Mouse (Mus musculus): ENCODE data around the gene Asic2.

Gene Asic2

DNA sequence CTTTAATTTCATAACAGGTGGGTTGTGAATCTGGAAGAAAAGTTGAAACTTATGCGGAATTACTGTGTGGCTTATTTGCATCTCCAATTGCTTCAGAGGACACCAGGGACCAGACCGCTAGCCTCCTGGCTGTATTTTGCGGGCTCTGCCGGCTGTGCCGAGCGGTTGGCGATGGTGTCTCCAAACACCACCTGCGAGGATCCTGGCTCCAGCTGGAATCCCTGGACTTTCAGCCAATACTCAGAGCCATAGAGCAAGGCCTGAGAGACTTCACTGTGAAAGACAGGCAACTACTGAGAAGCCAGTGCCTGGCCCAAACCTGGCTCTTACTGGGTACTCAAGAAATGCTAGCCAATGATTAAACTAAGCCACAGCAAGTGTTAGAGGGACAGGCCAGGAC, 953.5 kb downstream of the Asic2 start:
- in situ Hi-C loops (cut with MboI, MseI), result no loop called here

DNA sequence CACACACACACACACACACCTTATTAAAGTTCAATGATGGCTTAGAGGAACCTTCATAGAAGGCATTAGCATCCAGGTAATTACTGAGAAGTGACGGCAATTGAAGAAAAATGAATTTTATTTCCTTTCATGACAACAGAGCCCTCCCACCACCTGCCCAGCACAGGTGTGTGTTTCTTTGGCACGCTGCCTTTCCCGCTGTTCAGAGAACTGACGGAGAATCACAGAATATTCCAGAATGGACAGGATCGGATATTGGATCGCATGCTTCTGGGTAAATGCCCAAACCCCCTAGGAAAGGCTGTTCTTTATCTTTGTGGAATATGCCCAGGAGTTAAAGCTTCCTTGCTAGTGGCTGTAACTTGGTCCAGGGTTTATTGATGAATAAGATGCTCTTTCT, 954.8 kb downstream of the Asic2 start:
- in situ Hi-C loops (cut with MboI, MseI), result no loop called here

DNA sequence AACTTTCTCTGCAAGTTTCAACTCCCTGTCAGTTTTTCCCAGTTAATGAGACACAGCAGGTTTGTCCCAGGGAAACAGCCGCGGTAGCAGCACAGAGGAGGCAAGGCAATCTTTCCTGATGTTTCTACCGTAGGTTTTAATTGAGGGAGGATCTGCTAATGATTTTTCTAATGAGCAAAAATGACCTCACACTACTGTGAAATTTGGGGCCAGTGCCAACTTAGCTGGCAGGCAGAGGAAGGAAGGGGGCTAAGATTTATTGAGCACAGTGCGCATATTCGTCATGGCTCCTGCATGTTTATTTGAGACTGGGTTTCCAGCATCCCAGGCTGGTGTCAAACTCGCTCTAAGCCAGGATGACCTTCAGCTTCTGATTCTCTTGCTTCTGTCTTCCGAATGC, 957.5 kb downstream of the Asic2 start:
- in situ Hi-C loops (cut with MboI, MseI), result no loop called here

DNA sequence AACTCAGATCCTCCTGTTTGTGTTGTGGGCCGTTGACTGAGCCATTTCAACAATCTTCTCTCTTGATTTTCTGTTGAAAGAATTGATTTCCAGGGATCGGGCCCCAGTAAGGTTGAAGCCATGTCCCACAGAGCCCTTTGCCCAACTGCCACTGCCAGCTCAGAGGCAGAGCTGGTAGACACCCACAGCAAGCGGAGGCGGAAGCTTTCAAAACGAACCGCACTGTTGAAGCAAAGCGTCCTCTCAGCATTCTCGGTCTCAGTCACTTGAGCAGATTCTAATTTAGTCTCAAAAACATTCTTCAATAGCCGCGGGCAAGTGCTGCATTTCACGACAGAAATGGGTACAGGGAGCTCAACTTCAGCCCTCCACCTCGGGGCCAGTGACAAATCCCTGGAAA, 958.9 kb downstream of the Asic2 start:
- in situ Hi-C loops (cut with MboI, MseI), result no loop called here

DNA sequence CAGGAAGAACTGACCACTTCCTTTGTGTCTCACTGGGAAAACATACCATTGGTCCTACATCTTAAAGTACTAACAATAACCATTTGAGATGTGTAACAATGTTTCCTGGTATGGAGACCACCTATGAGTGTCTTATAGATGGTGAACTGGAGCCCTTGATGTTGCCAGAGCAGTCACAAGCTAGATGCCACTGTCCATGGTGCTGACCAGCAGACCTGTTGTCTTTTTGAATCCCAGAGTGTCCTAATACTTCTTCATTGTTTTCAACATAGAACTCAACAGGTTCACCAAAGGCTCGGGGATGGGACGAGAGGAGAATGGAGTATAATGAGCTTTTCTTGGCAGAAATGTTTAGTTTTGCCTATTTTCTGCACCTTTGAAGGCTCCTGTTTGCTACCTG, 962.4 kb downstream of the Asic2 start:
- in situ Hi-C loops (cut with MboI, MseI), result no loop called here

DNA sequence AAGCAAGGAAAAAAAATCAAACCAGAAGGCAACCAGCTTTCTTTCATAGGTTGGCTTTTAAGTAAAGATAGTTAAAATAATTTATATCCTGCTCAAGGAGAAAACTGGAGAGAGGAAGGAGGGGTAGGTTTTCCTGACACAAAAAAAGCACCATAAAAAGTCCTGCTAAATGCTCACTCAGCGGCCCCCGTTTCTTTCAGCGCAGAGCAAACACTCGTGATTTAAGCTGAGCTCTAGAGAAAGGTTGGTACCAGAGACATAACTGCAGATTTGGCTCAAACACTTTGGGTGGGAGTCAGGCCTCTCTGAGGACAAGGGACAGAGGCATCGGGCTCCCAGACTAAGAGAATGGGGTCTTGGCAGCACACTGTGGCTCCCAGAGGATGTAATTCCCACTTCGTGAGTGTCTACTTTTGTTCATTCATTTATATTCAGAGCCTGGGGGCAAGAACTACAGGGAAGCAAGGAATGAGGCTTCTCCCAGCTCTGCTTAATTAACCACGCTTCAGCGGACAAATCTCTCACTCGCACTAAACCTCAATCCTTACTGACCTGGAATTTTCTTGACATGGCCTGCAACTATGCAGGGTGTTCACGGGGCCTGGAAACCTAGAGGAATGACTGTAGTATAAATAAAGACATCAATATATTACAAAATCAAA, 965.4 kb downstream of the Asic2 start:
- in situ Hi-C loops (cut with MboI, MseI), result no loop called here

DNA sequence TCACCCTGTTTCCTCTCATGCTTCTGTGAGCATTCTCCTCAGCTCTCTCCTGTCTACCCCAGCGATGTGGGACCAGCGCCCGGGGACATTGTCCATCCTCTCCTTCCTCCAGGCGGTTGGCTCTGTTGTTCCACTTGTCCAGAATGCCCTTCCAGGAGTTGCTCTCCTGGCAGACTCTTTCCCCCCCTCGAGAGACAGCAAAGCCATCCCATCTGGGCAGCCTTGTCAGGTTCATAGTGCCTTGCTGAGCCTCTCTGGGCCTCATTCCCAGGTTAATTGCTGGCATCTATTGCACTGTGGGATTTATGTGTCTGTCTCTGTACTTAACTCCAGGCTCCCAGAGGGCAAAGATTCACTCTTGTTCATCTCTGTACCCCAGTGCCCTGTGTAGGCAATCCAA, 972.6 kb downstream of the Asic2 start:
- in situ Hi-C loops (cut with MboI, MseI), result no loop called here

DNA sequence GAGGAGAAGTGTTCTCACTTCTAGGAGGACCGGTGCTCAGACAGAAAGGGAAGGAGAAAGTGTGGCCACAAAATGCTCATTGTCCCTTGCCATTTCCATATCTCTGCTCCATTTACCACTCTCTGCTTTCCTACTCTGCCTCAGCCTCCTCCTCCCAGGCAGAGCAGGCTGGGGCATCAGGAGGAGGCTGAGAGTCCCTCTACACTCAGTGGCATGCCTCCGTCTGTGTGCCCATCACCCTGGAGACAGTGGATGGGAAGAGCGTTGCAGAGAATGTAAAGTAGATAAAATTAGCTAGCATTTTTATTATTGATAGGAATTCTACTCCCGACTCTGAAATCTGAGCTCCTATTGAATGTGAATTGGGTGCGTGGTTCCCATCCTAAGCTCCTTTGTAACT, 984.7 kb downstream of the Asic2 start:
- in situ Hi-C loops (cut with MboI, MseI), result no loop called here

DNA sequence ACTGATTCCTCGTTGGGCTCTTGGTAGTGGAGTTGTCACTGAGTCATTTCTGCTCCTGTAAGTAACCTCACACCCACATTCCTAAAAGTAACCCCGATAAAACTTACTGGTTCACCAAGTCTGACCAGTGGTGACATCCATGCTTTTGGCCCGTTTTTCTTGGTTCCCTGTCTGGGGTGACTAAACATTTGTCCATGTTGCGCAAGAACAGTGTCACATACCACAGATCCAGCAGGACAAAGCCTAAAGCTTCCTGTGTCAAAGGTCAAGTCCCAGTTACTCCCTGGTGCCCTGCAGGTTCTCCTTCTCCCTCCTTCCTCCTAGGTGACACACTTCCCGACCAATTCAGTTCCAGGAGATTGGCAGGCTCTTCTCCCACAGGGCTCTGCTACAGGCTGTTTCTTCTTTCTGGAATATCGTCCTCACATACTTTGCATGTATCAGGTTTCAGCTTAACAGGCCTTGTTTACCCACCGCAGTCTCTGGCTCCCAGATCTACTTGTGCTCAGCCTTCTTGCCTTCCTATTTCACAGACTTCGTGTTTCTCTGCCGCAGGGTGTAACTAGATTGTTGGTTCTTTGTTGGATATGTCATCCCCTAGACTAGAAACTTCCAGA, 991.9 kb downstream of the Asic2 start:
- in situ Hi-C loops (cut with MboI, MseI), result no loop called here

DNA sequence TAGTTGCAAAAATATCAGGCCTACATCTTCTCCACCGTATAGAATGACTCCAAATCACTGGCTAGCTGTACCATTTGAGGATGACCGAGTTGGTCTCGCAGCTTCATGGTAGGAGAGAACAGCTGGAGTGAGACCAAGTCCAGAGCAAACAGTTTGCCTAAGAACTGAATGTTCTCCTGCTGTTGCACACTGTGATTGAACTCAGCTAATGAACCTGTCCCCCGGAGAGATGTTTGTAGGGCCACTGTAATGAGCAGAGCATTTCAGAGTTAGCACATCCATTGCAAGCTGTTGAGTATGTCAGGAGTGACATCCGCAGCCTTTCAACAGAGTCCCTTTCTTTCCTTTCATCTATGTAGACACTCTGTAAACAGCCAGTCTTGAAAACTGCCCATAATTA, 993.6 kb downstream of the Asic2 start:
- in situ Hi-C loops (cut with MboI, MseI), result no loop called here

DNA sequence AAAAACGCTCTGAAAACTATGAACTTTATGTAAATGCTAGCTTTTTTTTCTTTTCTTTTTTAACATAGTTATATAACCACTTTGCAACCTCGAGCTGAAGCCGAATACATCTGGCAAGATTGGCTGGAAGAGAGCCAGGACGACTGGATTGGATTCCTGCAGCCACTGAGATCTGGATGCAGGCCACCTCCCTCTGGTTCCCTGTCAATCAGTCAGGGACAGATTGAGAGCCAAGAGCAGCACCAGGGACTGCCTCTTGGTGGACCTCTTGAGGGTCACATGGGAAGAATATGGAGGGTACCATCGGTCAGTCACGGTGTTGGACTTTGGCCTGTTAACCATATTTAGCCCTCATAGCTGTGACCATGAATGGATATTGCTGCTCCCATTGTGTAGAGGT, 994.3 kb downstream of the Asic2 start:
- in situ Hi-C loops (cut with MboI, MseI), result no loop called here

DNA sequence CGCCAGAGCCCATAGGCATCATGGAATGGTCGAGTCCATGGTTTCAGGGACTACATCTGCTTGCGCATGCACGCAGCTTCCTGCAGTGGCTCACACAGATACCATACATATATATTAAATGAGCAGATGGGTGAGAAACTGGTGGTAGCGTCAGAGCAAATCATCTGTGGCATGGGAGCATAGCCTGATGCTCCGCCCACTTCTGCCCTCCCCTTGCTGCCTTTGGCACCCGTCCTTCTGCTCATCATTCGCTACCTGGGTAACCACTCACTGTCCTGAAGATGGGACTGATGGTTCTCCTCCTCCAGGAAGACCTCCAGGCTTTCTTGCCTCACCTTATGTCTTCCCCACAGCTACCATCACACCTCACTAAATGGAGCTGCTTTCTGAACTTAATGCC, 995.0 kb downstream of the Asic2 start:
- in situ Hi-C loops (cut with MboI, MseI), result no loop called here

DNA sequence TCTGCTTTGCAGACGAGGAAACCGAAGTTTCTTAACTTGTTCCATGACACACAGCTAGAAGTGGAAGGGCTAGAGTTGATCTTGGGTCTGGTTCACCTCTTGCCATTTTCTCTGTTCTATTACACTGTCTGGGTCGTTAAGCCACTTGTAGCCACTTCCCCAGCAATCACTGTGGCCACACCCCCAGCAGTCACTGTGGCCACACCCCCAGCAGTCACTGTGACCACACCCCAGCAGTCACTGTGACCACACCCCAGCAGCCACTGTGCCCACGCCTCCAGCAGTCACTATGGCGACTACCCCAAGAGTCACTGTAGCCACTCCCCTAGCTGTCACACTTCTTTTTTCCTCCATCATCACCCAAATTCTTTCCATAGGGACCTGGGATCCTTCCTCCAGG, 1000.7 kb downstream of the Asic2 start:
- in situ Hi-C loops (cut with MboI, MseI), result no loop called here

DNA sequence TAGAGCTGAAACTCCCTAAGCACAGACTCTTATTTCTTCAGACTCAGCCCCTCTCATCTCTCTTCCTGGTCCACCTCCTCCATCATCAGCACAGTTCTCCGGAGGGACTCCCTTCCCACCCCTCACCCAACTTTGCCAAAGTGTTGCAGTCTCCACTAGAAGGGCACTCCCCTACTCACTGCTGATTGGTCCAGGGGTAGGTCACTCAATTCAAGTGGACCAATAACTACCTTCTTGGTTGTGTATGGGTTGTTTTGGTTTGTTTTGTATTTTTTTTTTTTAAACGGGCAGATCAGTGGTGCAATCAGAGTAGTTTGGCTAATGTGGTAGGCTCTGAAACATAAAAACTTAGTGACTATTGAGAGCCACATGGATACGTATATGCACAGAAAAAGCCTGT, 1002.2 kb downstream of the Asic2 start:
- in situ Hi-C loops (cut with MboI, MseI), result no loop called here

DNA sequence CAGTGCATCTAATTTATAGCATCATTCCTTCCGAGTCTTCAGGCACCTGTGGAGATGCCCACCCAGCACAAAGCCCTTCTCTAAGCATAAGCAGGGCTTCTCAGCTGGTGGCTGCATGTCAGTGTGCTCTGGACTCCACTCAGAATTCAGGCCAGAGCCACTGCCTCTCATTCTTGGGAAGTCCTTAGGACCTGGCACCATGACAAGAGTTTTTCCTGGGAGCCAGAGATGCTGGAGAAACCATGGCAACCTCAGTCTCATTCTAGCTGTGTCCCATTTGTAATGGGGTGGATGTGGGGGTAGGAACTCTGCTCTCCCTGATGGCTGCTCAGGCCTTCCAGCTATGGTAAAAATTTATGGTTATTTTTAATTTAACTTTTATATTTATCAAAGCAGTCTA, 1006.9 kb downstream of the Asic2 start:
- in situ Hi-C loops (cut with MboI, MseI), result no loop called here

DNA sequence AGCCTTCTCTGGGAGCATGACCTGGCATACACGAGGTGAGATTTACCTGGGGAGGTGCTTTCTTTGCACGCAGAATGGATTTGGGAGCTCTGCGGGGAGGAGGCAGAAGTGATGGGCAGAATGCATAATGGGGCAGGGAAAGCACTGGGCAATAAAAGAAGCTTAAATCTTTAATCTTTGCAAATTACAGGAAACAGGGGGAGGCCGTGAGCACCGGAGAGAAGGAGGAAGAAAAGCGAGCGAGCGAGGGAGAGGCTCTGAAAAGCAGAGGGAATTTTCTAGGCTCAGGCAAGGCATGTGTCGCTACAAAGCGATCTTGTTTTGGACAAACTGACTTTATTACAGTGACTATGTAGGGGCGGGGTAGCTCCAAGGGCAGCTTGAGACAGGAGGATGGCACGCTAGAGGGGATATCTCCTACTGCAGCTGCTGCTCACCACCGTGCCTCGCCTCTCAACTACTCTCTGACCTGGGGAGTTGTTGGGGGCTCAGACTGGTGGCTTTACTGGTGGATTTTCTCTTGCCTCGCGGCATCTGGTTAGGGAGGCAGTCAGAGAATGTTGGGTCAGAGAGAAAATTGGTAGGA, 1010.1 kb downstream of the Asic2 start:
- in situ Hi-C loops (cut with MboI, MseI), result loop anchor here in 1 of 2 experiments (10.0 kb wide), 1 partner anchor 1497 kb away; no protein-coding TSS in a partner anchor

DNA sequence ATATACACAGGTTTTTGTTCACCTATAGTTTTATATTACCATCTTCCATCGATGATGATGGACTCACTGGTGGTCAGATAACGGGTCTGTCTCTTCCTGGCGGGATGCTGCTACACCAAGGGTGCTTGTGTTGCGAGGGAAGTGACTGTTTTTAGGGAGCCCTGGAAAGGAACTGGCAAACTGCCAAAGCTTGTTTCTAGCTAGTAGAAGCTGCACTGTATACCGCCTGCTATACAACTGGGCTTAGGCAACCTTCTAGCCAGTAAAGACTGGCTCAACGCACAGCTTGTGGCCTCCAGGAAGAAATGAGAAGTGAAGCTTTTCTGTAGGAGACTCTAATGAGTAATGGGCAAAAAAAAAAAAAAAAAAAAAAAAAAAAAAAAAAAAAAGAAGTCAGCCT, 1012.3 kb downstream of the Asic2 start:
- in situ Hi-C loops (cut with MboI, MseI), result loop anchor here in 1 of 2 experiments (10.0 kb wide), 1 partner anchor 1499 kb away; no protein-coding TSS in a partner anchor

DNA sequence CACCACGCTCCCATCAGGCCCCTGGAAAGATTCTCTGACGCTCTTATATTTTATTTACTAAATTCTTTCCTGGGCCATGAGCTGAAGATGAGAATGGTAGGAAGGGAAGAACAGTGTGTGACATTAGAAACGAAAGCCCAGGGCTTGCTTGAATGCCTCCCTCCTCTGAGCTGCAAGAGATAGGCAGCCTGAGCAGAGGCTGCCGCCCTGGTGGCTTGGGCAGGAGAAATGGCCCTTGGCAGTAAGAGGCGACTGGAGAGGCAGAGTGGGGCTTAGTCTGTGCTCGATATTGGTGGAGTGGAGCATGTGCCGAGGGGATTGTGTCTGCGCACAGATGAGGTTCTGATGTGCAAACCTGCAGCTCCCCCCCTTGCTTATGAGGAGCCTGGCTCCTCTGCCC, 1014.1 kb downstream of the Asic2 start:
- in situ Hi-C loops (cut with MboI, MseI), result loop anchor here in 1 of 2 experiments (10.0 kb wide), 1 partner anchor 1501 kb away; no protein-coding TSS in a partner anchor

DNA sequence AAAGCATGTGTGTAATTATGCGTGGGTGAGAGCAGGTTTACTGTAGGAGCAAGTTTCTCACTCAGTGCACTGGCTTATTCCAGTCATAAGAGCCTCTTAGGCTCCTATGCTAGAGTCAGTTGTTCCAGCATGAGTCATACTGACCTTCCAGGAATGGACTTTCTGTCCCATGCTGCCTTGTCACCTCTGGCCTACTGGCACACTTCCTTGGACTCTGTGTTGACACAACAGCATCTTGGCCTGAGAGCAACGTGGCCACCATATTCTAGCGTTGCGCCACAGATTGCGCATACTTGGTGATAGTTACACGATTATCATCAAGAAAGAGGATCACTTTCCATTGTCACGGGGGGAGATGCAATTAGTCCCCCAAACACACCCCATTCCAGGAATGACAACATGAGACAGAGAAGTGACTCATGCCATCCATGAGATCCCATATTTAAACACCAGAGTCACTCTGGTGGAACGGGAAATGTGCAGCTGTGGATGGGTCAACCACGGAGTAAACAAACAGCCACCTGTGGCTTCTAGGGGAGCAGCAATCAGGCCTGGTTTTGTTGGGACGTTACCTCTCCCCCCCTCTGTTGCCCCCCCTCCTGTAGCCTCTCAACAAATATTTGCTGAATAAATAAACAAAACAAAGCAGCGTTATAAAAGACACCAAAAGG, 1019.1 kb downstream of the Asic2 start:
- in situ Hi-C loops (cut with MboI, MseI), result no loop called here

DNA sequence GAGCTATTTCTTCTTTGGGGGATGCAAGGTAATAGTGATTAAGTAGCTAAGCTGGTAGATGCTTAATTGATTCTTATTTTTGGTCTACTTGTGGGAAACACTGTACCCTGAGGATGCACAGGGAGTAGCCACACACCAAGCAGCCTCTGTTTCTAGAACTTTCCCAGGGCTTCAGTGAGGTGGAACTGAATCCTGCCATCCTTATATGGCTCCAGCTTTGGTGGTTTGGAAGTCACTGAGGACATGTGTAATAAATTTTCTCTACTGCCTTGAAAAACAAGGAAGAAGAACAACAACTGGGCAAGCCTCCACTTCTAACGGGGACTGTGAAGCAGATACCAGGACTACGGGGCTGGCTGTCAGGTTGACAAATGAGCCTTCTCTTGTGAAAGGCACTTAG, 1020.2 kb downstream of the Asic2 start:
- in situ Hi-C loops (cut with MboI, MseI), result no loop called here

DNA sequence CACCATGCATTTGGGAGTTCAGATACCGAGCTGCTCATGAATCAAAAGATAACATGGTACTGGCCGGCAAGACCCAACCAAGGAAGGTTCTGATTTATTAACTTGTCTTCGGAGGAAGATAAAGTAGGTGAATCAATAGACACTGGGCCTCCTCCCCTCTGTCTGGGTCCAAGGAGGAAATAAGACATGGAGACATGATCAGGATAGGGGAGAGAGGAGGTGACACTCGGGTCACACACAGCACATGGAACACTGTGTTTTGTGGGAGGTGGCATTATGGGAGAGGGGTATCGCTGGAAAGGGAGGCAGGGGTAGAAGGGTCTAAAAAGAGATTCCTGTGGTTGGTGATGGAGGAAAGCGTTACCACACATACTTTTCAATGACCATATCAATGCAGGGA, 1022.1 kb downstream of the Asic2 start:
- in situ Hi-C loops (cut with MboI, MseI), result no loop called here

DNA sequence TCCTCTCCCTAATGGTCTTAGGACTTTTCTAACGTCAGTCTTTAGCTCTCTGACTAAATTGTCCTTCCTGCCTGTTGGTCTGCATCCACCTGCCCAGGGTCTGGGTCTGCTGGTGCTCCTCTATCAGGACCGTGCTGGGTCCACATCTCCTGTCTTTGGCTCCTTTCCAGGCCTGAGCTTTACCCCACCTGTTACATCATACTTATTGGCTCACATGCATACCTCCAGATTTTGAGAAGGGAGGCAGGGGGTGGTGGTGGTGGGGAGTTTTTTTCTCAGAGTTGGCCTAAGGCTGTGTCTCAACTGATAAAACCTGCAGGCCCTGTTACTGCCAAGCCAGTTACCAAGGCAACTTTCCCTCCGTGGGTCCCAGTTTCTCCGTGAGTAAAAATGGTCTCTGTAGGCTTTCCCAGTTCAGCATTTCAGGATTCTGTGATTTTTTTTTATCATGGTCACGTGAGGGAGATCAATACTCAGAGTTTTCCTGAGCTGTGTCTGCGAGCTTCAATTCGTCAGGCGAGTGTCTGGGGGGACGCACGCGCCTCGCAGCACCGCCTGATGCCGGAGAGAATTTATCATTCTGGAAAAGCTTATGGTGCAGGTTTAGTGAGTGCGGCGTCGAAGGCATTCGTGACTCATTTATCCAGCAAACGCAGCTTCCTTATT, 1044.8 kb downstream of the Asic2 start:
- in situ Hi-C loops (cut with MboI, MseI), result no loop called here

Data from T-helper 17 cell (primary cell).